Mouse (Mus musculus) 3T3-L1 (cell line): ENCODE data around the gene Ipo9.
A peak's percentile ranks its signal among the peaks of the same experiment; 100 is the strongest.

Source experiments
- DNase-seq: peaks from one replicate; pipeline ENCODE4 v3.0.0-alpha.2; 2015; ENCODE audit warnings: low read depth, low spot score

Ipo9 gene

GRCm38 (mm10) chr1:135368245-135368644 is 62.1 kb downstream of the Ipo9 start:
- DNase-seq: peak; percentile 95

- DNase-seq: peak; percentile 40
Observed at GRCm38 (mm10) chr1:135367595-135367994, 62.7 kb downstream of the Ipo9 start.

DNA sequence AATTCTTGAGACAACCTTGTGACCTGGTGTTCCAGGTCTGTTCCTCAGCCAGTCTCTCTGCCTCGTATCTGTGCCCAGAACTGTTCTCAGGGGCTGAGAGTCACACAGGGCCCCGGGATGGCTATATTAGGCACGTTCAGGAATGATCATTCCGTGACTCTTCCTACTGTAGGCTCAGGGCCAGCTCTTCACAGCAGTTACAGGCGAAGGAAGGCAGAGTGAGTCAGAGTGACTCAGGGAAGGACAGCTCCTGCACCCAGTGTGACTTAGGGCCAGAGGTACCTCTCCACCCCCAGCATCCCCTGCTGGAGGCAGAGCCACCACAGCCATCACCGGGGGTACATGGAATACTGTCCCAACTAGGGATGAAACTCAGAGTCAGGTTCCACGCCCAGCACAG is 63.3 kb downstream of the Ipo9 start:
- peak; percentile 92 for DNase-seq

GRCm38 (mm10) chr1:135366380-135366779 is 63.9 kb downstream of the Ipo9 start:
- no peak for DNase-seq

DNA sequence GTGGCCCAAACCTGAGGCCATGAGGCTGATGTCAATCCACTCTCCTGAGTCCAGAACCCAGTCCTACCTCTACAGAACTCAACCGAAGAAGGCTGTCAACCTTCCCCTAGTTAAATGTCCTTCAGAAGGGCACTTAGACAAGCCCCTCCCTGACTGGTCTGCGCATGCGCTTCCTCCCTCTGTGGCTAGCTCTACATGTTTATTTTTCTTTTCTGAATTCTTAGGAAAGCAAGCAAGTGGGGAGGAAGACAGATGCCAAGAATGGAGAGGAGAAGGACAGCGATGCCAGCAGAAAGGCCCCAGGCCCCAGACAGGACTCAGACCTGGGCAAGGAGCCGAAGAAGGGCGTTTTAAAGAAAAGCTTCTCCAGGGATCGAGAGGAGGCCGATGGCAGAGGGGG is 66.9 kb downstream of the Ipo9 start:
- no peak for DNase-seq

DNA sequence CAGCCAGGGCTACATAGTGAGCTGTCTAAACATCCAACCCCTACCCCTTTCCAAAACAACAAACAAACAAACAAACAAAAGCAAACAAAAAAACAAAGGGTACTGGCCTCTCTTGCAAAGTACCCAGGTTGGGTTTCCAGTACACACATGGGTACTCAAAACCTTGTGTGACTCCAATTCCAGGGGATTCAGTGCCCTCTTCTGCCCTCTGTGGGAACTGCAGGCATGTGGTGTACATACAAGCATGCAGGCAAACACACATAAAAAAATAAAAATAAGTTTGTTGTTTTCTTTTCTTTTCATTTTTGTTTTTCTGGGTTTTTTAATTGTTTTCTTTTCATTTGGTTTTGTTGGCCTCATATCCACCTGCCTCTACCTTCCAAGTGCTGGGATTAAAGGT is 68.2 kb downstream of the Ipo9 start:
- no peak for DNase-seq

DNA sequence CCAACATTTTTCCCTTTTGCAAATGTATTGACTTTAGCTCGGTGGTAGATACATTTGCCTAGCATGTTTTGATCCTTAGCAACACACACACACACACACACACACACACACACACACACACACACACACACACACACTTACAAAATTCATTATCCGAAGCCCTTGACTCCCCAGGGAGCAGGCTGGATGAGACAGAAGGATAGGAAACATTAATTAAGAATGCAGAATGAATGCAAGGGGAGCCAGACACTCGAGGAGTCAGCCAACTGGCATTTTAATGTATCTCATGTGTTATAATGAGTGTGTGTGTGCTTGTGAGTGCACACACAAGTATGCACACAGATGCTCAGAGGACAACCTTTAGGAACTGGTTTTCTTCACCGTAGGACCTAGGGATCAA is 68.8 kb downstream of the Ipo9 start:
- DNase-seq: no peak

GRCm38 (mm10) chr1:135359071-135359470 is 71.2 kb downstream of the Ipo9 start:
- no peak for DNase-seq

- peak; percentile 71 for DNase-seq
Observed at GRCm38 (mm10) chr1:135351953-135352352, 78.3 kb downstream of the Ipo9 start.

DNA sequence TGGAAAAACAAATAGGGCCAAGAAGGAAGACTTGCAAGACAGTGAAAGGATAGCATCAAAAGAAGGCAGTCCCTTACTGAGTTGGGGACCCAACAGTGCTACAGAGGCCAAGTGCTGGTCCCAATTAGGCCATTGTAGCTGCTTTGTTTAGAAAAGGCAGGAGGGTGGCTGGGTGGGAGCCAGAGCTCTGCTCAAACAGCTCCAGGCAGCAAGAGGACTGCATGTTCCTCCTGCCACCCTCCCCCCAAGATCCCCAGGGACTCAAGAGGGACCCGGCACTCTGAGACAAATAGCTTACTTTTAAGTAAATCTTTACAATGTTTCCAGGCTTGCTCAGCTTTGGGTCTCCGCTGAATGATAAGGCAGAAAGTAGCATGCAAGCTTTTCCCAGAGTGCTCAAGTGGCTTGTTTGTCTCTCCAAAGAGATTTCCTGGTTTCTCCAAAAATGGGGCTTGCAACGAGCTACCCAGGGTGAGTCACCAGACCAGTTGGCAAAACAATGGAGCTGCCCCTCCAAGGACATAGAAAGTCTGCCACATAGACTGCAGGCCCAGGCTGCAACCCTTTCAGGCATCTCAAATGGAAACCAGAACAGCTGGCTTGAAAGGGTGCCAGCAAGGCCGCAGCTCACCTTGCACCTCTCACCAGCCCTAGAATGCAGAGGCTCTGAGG is 82.7 kb downstream of the Ipo9 start:
- peak; percentile 86 for DNase-seq

GRCm38 (mm10) chr1:135346891-135347290 is 83.4 kb downstream of the Ipo9 start:
- peak; percentile 38 for DNase-seq

- no peak for DNase-seq
Observed at GRCm38 (mm10) chr1:135344026-135344425, 86.3 kb downstream of the Ipo9 start.

DNA sequence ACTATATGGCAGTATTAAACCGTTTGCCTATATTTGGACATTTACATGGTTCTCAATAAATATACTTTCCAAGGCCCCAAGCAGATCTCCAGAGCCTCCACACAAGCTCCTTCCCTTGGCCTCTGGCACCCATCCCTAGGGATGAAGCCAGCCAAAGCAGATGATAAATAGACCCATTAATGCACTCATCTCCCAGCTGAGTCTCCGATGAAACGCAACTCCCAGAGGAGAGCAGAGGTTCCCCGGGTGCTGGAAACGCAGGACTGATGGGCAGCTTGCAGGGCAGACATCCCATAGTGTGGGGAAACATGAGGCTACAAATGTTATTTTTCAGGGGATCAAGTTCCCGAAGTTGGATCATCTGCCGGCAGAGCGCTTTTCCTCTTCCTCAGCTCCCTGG is 88.4 kb downstream of the Ipo9 start:
- DNase-seq: no peak
